Mouse (Mus musculus): ENCODE results near the gene Kcna6. TPM values are rescaled to one million over a fixed set of nuclear protein-coding genes. Genes with fewer than 3 reads are reported as not detected.

Gene Kcna6
- polyA plus RNA-seq (2016; fragmentation: Nextera tagmentation; extraction: Ambion mirVana): 6.7 and 8.1 TPM in 2 replicates

DNA sequence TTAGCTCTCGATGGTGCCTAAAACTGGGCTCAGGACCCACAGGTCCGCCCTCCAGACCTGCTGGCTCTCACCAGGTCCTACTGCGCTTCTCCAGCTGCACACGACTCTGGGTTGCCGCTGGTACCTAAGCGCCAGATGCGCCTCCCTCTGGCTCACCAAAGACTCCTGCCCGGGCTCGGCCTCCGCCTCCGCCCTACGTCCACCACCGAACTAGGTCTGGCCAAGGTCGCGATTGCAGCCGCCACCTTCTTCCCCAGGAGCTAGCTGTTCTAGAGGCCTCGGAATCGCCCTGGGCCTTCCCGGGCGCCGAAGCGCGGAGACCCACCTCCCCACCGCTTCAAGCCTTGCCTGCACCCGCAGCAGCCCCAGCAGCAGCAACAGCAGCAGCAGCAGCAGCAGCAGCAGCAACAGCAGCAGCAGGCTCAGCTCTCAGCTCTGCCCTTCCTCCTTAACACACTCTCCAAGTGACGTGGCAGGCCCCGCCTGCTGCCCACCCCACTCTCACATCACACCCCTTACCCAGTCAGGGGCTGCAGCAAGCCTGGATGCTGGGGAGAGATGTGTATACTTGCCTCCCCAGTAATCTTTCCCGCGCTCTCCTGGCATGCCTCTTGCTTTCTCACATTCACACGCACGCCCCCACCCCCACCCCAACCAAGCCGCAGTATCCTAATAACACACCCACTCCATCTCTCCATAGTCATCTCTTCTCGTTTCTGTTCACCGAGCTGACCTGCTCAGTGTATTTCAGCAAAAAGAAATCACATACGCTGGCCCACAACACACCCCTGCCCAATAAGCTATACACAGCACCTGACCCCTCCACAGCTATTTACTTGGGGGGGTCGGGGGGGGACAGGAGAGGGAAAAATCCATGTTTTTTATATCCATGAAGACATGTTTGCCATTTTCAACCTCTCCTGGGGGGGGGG lies at the start of gene Kcna6:
Kcna6 (minus strand) TSS at position 464 of the 932 bp plus-strand sequence.
- Histone ChIP-seq H3K4me3 (peak within 1 kb of the TSS; percentile 74), H3K36me3 (replicated peaks) (peaks cover 11% of the 10 kb centered on the region; the same call in 1 of the 2 replicates), H3K4me1 (peaks cover 32% of the 10 kb centered on the region), H3K27ac (replicated peaks) (peak within 1 kb of the TSS; percentile 80), H3K9me3 (0 out of 2 replicates have a peak, but pooled peaks cover 2% of the 10 kb centered on the region), H3K27me3 (replicated peaks; ENCODE audit: low read depth, poor library complexity, severe bottlenecking) (peaks cover 61% of the 10 kb centered on the region)
- DNase-seq (ENCODE audit: low spot score): peak; percentile 84
- 3% methylated on average over 36 of the region's 36 CpGs for WGBS

DNA sequence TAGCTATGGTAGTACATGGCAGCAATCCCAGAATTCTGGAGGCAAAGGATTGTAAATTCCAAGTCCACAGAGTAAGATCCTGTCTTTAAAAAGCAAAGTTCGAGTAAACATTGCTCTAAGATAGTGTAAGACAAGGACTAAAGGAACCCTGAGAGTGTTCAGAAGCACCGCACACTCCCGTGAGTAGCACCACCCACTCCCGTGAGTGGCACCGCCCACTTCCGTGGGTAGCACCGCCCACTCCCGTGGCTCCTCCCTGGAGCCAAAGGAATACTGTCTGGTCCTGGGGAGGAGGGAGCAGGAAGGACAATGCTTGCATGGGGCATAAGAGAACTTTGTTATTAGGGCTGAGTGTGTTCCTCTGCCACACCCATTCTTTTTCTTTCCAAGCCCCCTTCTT lies 48.4 kb upstream of the Kcna6 start:
- H3K27me3 ChIP-seq (replicated peaks; ENCODE audit: low read depth, poor library complexity, severe bottlenecking): no peaks in the 10 kb centered on the region
- H3K4me1 ChIP-seq: 0 out of 2 replicates have a peak, but pooled peaks cover 3% of the 10 kb centered on the region
- H3K4me3 ChIP-seq: no peak overlapping the region
- DNase-seq (ENCODE audit: low spot score): no peak
- WGBS: 79% methylated on average over 8 of the region's 8 CpGs
- H3K36me3 ChIP-seq (replicated peaks): no peaks in the 10 kb centered on the region
- no peak overlapping the region for H3K27ac ChIP-seq (replicated peaks)
- no peaks in the 10 kb centered on the region for H3K9me3 ChIP-seq

DNA sequence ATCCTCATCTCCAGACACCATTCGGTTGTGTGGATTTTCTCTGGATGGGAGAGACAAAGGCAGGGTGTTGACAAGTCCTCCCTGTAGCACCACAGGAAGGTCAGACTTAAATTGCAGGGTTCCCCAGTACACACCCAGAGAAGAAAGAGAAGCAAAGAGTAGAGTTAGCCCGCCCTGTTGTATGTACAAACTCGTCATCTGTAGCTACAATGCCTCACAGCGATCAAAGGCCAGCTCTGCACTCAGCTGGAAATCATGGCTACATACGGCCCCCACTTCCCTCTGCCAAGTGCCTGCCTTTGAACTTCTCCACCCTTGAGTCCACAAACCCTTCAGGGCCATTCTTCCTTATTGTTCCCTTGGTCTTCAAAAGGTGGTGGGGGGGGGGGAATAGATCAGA lies 43.7 kb upstream of the Kcna6 start:
- Histone ChIP-seq H3K27ac (replicated peaks) (no peak overlapping the region), H3K4me3 (no peak overlapping the region), H3K36me3 (replicated peaks) (no peaks in the 10 kb centered on the region), H3K4me1 (no peaks in the 10 kb centered on the region), H3K27me3 (replicated peaks; ENCODE audit: low read depth, poor library complexity, severe bottlenecking) (no peaks in the 10 kb centered on the region), H3K9me3 (no peaks in the 10 kb centered on the region)
- no peak for DNase-seq (ENCODE audit: low spot score)
- 70% methylated on average over 5 of the region's 5 CpGs for WGBS

DNA sequence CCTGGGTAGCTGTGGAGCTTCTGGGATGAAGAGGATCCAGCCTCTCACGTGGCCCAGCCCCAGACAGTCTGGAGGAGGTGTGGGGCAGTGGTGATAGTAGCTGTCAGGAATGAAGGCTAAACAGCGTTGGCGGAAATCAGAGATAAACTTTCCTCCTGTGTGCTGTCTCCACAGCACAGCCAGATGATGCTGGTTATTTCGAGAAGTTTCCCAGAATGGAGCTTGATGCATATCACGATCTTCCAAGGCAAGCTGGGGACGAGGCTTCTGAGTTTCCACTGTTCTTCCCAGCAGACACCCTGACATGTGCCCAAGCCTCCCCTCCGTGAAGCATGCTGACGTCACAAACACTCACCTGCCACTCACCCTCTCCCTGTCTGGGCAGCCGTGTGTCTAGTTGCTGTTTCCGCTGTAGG lies 43.2 kb upstream of the Kcna6 start:
- Histone ChIP-seq H3K36me3 (replicated peaks) (no peaks in the 10 kb centered on the region), H3K27me3 (replicated peaks; ENCODE audit: low read depth, poor library complexity, severe bottlenecking) (no peaks in the 10 kb centered on the region), H3K27ac (replicated peaks) (no peak overlapping the region), H3K4me3 (no peak overlapping the region), H3K9me3 (no peaks in the 10 kb centered on the region), H3K4me1 (no peaks in the 10 kb centered on the region)
- DNase-seq (ENCODE audit: low spot score): no peak
- WGBS: 73% methylated on average over 10 of the region's 10 CpGs

DNA sequence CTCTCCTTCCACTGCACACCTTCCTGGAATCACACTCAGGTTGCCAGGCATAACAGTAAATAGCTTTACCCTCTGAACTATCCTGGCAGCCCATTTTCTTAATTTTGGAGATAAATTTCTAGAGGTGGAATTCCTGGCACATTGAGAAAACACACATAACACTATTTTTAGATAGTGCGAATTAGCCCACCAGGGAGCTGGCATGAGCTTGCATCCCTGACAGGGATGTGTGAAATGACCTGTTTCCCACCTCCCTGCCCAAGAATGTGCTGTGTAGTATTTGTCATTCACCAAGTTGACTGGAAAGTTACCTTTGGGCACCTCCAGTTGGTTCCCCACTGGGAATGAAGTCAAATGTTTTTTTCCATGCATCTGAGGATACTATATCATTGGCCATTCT lies 42.6 kb upstream of the Kcna6 start:
- no peak overlapping the region for H3K4me3 ChIP-seq
- H3K27ac ChIP-seq (replicated peaks): no peak overlapping the region
- H3K9me3 ChIP-seq: no peaks in the 10 kb centered on the region
- DNase-seq (ENCODE audit: low spot score): no peak
- WGBS: 94% methylated on average over 1 of the region's 1 CpGs
- H3K4me1 ChIP-seq: no peaks in the 10 kb centered on the region
- H3K27me3 ChIP-seq (replicated peaks; ENCODE audit: low read depth, poor library complexity, severe bottlenecking): no peaks in the 10 kb centered on the region
- no peaks in the 10 kb centered on the region for H3K36me3 ChIP-seq (replicated peaks)

DNA sequence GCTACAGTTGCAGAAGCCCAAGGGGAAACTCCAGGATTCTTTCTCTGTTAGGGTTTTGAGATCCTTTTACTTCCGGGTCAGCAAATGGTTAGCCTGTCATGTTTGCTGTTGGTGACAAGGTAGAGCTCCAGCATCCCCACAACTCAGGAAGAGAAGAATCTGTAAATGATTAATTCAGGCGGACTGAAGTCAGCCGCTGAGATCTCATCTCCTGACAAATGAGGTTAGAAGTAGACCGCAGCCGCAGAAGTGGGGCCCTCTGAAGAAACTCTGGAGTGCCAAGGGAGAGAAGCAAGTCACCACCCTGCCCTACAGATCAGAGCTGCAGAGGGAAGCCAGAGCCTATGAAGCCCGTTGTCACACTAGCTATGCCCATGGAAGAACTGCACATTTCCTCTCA lies 37.4 kb upstream of the Kcna6 start:
- Histone ChIP-seq H3K27me3 (replicated peaks; ENCODE audit: low read depth, poor library complexity, severe bottlenecking) (0 out of 2 replicates have a peak, but pooled peaks cover 6% of the 10 kb centered on the region), H3K4me1 (no peaks in the 10 kb centered on the region), H3K27ac (replicated peaks) (no peak overlapping the region), H3K9me3 (no peaks in the 10 kb centered on the region), H3K36me3 (replicated peaks) (no peaks in the 10 kb centered on the region), H3K4me3 (no peak overlapping the region)
- 63% methylated on average over 6 of the region's 6 CpGs for WGBS
- DNase-seq (ENCODE audit: low spot score): no peak

DNA sequence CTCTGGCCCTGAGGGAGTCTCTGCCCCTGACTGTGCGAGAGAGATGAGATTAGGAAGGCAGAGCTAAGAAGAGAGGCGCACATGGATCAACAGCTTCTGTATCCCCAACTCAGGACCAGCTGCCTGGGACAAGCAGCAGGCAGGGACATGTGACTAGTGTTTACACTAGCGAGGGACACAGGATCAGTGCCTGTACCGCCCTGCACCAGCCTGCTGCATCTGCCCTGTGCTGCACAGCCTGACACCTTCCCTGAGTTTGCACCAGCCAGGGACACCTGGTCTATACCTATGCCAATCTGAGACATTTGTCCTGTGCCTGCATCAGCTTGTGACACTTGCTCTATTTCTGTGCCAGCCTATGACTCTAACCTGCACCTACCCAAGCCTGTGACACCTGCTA lies 33.4 kb upstream of the Kcna6 start:
- Histone ChIP-seq H3K36me3 (replicated peaks) (no peaks in the 10 kb centered on the region), H3K9me3 (no peaks in the 10 kb centered on the region), H3K27me3 (replicated peaks; ENCODE audit: low read depth, poor library complexity, severe bottlenecking) (0 out of 2 replicates have a peak, but pooled peaks cover 6% of the 10 kb centered on the region), H3K27ac (replicated peaks) (no peak overlapping the region), H3K4me1 (peaks cover 10% of the 10 kb centered on the region), H3K4me3 (no peak overlapping the region)
- WGBS: 54% methylated on average over 4 of the region's 4 CpGs
- no peak for DNase-seq (ENCODE audit: low spot score)

DNA sequence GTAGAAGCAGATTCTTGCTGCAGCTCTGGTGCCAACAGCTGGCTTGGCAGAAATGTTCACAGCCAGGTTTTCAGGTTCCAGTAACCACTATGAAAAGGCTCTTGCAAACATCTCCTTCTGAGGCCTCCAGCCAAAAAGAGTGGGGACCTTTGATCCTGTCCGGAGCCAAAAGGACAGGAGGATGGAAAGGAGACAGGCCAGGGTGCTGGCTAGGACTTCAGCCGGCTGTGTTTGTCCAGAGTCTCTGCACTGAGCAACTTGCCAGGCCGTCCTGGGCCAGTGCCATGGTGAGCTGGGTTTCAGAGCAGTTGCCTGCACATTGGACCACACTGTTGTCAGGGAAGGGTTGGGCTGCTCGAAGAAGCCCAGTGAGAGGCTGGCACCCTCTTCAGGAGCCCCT lies 31.9 kb upstream of the Kcna6 start:
- WGBS: 78% methylated on average over 4 of the region's 4 CpGs
- no peak for DNase-seq (ENCODE audit: low spot score)
- H3K9me3 ChIP-seq: no peaks in the 10 kb centered on the region
- H3K36me3 ChIP-seq (replicated peaks): no peaks in the 10 kb centered on the region
- no peak overlapping the region for H3K27ac ChIP-seq (replicated peaks)
- H3K4me3 ChIP-seq: no peak overlapping the region
- peaks cover 24% of the 10 kb centered on the region for H3K4me1 ChIP-seq
- 0 out of 2 replicates have a peak, but pooled peaks cover 6% of the 10 kb centered on the region for H3K27me3 ChIP-seq (replicated peaks; ENCODE audit: low read depth, poor library complexity, severe bottlenecking)

DNA sequence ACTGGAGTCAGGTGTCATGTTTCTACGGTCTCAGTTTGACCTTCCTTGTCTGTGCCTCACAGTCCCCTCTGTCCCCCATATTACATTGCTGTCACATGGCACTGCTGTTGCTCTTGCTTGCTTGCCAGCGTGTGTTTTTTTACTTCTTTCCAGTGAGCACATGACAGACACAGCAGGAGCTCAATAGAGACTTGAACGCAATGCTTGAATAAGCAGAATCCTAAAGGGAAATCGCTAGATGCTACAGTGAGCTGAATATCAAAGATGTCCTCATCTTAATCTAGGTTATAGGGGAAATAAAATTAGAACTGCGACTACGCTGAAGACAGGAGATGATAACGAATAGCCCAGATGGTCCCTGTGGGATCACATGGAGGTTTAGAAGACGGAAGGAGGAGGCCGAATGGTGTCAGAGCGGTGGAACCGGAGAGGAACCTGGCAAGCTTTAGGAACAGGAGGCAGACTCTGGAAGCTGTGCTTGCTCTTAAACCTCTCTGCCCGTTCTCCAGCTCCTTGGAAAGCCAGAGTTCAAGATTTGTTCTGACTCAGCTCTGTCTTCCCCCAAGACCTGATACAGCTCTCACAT lies 29.8 kb upstream of the Kcna6 start:
- no peak overlapping the region for H3K27ac ChIP-seq (replicated peaks)
- H3K27me3 ChIP-seq (replicated peaks; ENCODE audit: low read depth, poor library complexity, severe bottlenecking): 0 out of 2 replicates have a peak, but pooled peaks cover 6% of the 10 kb centered on the region
- H3K36me3 ChIP-seq (replicated peaks): no peaks in the 10 kb centered on the region
- peaks cover 31% of the 10 kb centered on the region for H3K4me1 ChIP-seq
- DNase-seq (ENCODE audit: low spot score): no peak
- H3K4me3 ChIP-seq: no peak overlapping the region
- 88% methylated on average over 12 of the region's 12 CpGs for WGBS
- H3K9me3 ChIP-seq: no peaks in the 10 kb centered on the region

DNA sequence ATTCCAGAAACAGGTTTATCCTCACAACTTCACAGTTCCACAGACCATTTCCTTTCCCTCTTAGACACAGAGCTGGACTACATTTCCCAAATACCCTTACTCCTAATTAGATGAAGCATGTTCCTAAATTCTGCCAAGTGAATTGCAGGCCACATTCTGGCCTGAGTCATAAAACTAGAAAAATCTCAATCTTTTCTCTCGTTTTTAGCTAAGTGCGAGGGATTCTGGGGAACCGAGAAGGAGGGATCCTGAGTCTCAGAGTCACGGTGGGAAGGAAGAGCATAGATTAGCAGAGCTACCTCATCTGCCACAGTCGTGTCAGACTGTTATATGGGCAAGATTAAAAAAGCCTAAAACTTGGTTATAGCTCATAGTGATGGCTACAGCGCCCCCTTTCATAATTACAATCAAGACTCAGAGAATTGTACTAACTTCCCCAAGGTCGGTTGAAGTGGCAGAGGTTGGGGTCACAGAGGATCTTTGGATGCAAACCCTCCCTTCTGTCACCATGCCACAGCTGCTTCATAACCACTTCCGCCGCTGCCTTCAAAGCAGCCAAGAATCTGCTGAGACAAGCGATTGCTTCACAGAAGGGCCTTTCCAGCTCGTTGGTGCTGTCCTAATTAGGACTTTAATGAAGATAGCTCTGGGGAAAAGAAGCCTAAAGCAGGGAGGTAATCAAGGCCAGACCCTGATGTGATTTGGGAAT lies 28.6 kb upstream of the Kcna6 start:
- 69% methylated on average over 11 of the region's 11 CpGs for WGBS
- no peak overlapping the region for H3K27ac ChIP-seq (replicated peaks)
- 0 out of 2 replicates have a peak, but pooled peaks cover 2% of the 10 kb centered on the region for H3K27me3 ChIP-seq (replicated peaks; ENCODE audit: low read depth, poor library complexity, severe bottlenecking)

GRCm38 (mm10) chr6:126767610-126768532 lies 27.4 kb upstream of the Kcna6 start:
- peaks cover 31% of the 10 kb centered on the region for H3K4me1 ChIP-seq
- H3K27ac ChIP-seq (replicated peaks): peak overlapping the region; percentile 61; the same call in 1 of the 2 replicates
- no peaks in the 10 kb centered on the region for H3K9me3 ChIP-seq
- DNase-seq (ENCODE audit: low spot score): no peak
- no peak overlapping the region for H3K4me3 ChIP-seq
- WGBS: 36% methylated on average over 7 of the region's 7 CpGs
- H3K36me3 ChIP-seq (replicated peaks): no peaks in the 10 kb centered on the region
- no peaks in the 10 kb centered on the region for H3K27me3 ChIP-seq (replicated peaks; ENCODE audit: low read depth, poor library complexity, severe bottlenecking)

More for the DNA sequence above, 28.6 kb upstream of the Kcna6 start:
- Histone ChIP-seq H3K4me1 (peaks cover 31% of the 10 kb centered on the region), H3K36me3 (replicated peaks) (no peaks in the 10 kb centered on the region), H3K9me3 (no peaks in the 10 kb centered on the region), H3K4me3 (no peak overlapping the region)
- no peak for DNase-seq (ENCODE audit: low spot score)

Measured in embryonic facial prominence, embryonic 10.5 days (tissue).